Mouse (Mus musculus): ENCODE results near the gene Eef1a1. TPM values are rescaled to one million over a fixed set of nuclear protein-coding genes. Genes with fewer than 3 reads are reported as not detected.
A peak's percentile ranks its signal among the peaks of the same experiment; 100 is the strongest.

The Eef1a1 gene
- polyA plus RNA-seq, 1 experiment from 2014 or later: 3,168 TPM

DNA sequence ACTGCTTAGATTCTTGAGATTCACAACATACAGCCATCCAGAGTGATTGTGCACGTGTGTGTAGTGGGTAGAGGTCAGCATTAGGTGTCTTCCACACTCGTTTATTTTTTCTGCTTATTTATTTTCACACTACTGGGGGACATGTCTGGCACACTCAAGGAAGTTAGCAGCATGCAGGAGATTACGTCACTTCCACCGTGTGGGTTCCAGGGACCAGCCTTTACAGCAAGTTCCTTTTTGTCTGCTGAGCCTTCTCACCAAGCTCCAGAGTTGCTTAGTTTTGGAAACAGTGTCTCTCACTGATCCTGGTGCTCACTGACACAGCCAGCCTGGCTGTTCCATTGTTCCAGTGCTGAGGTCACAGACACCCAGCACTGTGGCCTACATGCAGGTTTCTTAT, 37.6 kb downstream of the Eef1a1 start:
- 84% methylated on average over 4 of the region's 4 CpGs for WGBS
- DNase-seq (ENCODE audit: low spot score): no peak
- H3K27ac ChIP-seq: no peak overlapping the region
- H3K4me1 ChIP-seq (replicated peaks): peaks cover 14% of the 10 kb centered on the region
- H3K36me3 ChIP-seq: peaks cover 53% of the 10 kb centered on the region
- H3K4me3 ChIP-seq: no peak overlapping the region
- peaks cover 11% of the 10 kb centered on the region for H3K27me3 ChIP-seq (ENCODE audit: insufficient read depth, poor library complexity, severe bottlenecking)
- H3K9me3 ChIP-seq: no peaks in the 10 kb centered on the region

DNA sequence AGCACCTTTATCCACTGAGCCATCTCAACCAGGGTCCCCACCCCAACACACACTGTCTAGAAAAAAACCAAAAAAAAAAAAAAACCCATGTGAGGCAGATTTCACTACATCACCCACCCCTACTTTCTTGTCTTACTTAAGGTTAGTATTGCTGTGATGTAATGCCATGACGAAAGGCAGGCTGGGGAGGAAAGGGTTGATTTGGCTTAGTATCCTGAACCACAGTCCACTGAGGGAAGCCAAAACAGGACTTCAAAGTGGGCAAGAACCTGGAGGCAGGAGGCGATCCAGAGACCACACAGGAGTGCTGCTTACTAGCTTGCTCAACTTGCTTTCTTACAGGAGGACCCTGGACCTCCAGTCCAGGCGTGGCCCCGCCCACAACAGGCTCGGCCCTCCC, 38.5 kb downstream of the Eef1a1 start:
- peaks cover 49% of the 10 kb centered on the region for H3K36me3 ChIP-seq
- DNase-seq (ENCODE audit: low spot score): no peak
- H3K4me3 ChIP-seq: no peak overlapping the region
- WGBS: 79% methylated on average over 5 of the region's 5 CpGs
- peaks cover 14% of the 10 kb centered on the region for H3K4me1 ChIP-seq (replicated peaks)
- H3K27ac ChIP-seq: no peak overlapping the region
- H3K9me3 ChIP-seq: no peaks in the 10 kb centered on the region
- H3K27me3 ChIP-seq (ENCODE audit: insufficient read depth, poor library complexity, severe bottlenecking): peaks cover 21% of the 10 kb centered on the region

DNA sequence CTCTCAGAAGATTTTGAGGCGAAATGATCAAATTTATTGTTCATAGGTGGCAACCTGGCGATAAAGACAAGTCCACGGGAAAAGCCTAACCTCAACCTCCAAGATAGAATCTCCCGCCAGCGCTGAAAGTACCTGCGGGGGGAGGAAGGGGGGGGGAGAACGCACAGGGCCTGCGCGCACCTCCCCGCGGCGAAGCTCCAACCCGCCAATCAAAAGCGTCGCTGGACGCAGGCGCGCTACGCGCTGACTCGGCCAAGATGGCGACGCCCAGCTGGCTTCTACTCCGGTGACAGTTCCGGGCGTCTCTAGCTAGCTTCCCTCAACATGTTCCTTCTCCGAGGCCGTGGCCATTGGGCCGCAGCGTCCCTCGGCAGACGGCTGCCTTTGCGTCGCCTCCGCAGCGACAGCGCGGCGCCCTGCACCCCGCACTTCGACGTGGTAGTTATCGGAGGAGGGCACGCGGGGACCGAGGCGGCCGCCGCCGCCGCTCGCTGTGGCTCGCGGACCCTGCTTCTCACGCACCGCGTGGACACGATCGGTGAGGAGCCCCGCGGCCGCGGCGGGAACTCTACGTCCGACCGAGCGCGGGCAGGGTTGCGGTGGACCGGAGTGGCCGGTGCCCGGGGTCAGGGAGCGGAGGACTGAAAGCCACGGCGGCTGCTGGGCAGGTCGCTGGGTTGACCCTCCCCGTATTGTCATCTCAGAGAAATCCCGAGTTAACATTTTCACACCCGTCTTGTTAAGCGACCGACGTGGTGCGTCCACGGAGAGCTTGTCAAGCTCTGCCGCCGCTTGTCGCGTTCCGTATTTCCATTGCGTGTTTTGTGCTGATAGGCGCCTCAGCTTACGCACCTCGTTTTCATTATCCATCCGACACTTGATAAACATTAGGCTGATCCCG, 40.7 kb downstream of the Eef1a1 start, which contains the start of the genes Mto1 and Gm17324:
Mto1 (plus strand) TSS at position 236 of the 901 bp plus-strand sequence.
Gm17324 (minus strand) TSS at position 814 of the 901 bp plus-strand sequence.
- no peaks in the 10 kb centered on the region for H3K9me3 ChIP-seq
- DNase-seq (ENCODE audit: low spot score): peak; percentile 93
- peaks cover 43% of the 10 kb centered on the region for H3K27me3 ChIP-seq (ENCODE audit: insufficient read depth, poor library complexity, severe bottlenecking)
- peaks cover 14% of the 10 kb centered on the region for H3K4me1 ChIP-seq (replicated peaks)
- H3K27ac ChIP-seq: peak within 1 kb of the TSS; percentile 94
- peak within 1 kb of the TSS; percentile 85 for H3K4me3 ChIP-seq
- peaks cover 29% of the 10 kb centered on the region for H3K36me3 ChIP-seq
- under 1% methylated on average over 96 of the region's 96 CpGs for WGBS

DNA sequence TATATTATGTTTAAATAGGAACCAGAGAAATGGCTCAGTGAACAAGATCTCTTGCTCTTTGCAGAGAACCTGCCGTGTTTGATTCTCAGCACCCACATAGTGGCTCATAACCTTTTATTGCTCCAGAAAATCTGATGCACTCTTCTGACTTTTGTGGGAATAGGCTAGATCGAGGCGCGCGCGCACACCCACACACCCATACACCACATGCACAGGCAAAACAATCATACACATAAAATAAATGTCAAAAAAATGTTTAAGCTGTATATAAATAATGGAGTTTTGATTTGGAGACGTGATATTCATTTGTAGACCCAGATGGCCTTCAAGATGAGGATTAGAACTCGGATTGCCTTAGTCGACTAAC, 41.4 kb downstream of the Eef1a1 start:
- peaks cover 49% of the 10 kb centered on the region for H3K27me3 ChIP-seq (ENCODE audit: insufficient read depth, poor library complexity, severe bottlenecking)
- H3K27ac ChIP-seq: peak overlapping the region; percentile 94
- WGBS: 32% methylated on average over 9 of the region's 9 CpGs
- H3K4me1 ChIP-seq (replicated peaks): peaks cover 20% of the 10 kb centered on the region
- DNase-seq (ENCODE audit: low spot score): no peak
- no peaks in the 10 kb centered on the region for H3K9me3 ChIP-seq
- H3K36me3 ChIP-seq: peaks cover 23% of the 10 kb centered on the region
- peak overlapping the region; percentile 85 for H3K4me3 ChIP-seq

DNA sequence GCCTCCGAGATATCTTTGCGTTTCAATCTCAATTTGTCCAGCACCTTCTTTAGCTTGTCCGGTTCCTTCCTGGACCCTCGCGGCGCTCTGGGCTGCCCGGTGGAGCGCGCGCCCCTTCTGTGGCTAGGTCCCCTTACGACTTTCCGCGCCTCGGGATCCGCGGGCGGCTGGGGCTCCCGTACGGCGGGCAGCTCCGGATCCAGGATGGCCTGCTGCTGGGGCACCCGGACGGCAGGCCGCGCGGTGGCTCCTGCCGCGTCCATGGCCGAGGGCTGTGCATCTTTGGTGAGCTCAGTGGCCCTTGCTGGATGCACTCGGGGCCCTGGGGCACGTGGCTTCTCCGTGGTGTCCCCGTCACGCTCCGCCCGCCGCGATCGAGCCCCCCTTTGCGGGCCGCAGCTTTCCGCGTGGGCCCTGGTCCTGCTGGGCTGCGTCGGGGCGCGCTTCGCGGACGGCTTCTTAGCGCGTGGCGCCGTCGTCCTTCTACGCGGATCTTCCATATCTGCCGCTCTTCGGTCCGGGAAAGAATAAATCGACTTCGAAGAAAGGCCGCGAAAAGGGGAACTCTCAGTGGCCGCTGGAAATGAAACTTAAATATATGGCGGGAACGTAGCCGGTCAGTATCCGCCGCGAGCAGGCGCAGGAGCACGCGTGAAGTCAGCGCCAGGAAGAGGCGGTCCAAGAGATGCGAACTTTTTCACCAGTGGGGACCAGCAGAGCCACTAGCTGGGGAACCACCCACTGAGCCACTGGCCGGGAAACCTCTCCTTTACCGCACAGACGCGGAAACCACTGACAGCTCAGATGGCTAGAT, 46.2 kb downstream of the Eef1a1 start, which contains the start of gene Cgas:
Cgas (minus strand) TSS at position 659 of the 814 bp plus-strand sequence.
- DNase-seq (ENCODE audit: low spot score): peak; percentile 64
- H3K27ac ChIP-seq: peak within 1 kb of the TSS; percentile 40; the same call in 1 of the 2 replicates
- under 1% methylated on average over 81 of the region's 81 CpGs for WGBS

DNA sequence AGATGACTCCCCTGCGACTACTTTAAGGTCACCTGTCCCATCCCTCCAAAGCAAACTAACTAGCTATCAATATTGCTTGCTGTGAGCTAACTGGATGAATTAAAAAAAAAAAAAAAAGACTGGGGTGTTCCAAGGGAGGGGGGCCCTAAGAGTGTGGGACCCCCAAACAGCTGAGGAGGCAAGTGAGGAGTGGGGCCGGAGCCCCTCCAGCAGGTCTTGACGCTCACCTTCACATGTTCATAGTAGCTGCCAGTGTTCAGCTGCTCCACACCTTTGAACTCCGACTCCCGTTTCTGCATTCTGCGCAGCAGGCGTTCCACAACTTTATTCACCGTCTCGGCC, 46.7 kb downstream of the Eef1a1 start:
- peak overlapping the region; percentile 52 for H3K4me3 ChIP-seq
- H3K4me1 ChIP-seq (replicated peaks): peaks cover 9% of the 10 kb centered on the region
- no peak overlapping the region for H3K27ac ChIP-seq
- H3K27me3 ChIP-seq (ENCODE audit: insufficient read depth, poor library complexity, severe bottlenecking): peaks cover 82% of the 10 kb centered on the region
- no peaks in the 10 kb centered on the region for H3K36me3 ChIP-seq
- H3K9me3 ChIP-seq: no peaks in the 10 kb centered on the region
- DNase-seq (ENCODE audit: low spot score): no peak
- 3% methylated on average over 9 of the region's 9 CpGs for WGBS

More for the DNA sequence above, 46.2 kb downstream of the Eef1a1 start, which contains the start of gene Cgas:
- Histone ChIP-seq H3K27me3 (ENCODE audit: insufficient read depth, poor library complexity, severe bottlenecking) (peaks cover 85% of the 10 kb centered on the region), H3K4me1 (replicated peaks) (peaks cover 12% of the 10 kb centered on the region), H3K9me3 (no peaks in the 10 kb centered on the region), H3K36me3 (no peaks in the 10 kb centered on the region), H3K4me3 (peak within 1 kb of the TSS; percentile 52)

DNA sequence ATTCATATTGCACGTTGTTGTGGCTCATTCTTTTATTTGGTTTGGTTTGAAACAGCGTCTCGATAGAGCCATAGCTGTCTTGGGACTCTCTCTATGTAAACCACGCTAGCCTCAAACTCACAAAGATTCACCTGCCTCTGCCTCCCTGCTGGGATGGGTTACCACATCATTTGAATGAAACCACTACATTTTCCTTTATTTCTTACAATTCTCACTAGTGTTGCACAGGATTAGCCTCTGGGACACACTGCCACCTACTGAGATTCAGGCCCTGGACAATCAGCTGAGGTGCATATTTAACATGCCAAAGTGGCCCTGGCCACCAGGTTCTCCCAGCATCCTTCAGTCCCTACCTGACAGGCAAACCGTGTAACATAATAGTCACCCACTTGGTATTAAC, 49.5 kb downstream of the Eef1a1 start:
- WGBS: 66% methylated on average over 5 of the region's 5 CpGs
- Histone ChIP-seq H3K9me3 (no peaks in the 10 kb centered on the region), H3K27ac (no peak overlapping the region), H3K4me1 (replicated peaks) (peaks cover 9% of the 10 kb centered on the region), H3K36me3 (no peaks in the 10 kb centered on the region), H3K4me3 (no peak overlapping the region), H3K27me3 (ENCODE audit: insufficient read depth, poor library complexity, severe bottlenecking) (peaks cover 54% of the 10 kb centered on the region)
- DNase-seq (ENCODE audit: low spot score): no peak

DNA sequence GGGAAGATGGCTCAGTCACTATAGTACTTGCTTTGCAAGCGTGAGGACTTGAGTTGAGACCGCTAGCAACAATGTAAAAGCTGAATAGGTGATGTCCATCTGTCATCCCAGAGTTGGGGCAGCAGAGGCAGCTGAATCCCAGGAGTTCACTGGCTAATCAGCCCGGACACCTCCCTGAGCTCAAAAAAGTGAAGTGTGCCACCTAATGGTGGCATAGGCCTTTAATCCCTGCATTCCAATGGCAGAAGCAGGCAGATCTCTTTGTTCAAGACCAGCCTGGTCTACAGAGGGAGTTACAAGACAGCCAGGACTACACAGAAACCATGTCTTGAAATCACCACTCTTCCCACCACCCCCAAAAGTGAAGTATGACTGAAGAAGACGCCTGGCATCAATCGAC, 56.5 kb downstream of the Eef1a1 start:
- peaks cover 6% of the 10 kb centered on the region for H3K4me1 ChIP-seq (replicated peaks)
- peaks cover 14% of the 10 kb centered on the region for H3K27me3 ChIP-seq (ENCODE audit: insufficient read depth, poor library complexity, severe bottlenecking)
- H3K9me3 ChIP-seq: no peaks in the 10 kb centered on the region
- no peak overlapping the region for H3K27ac ChIP-seq
- no peaks in the 10 kb centered on the region for H3K36me3 ChIP-seq
- no peak for DNase-seq (ENCODE audit: low spot score)
- H3K4me3 ChIP-seq: no peak overlapping the region
- WGBS: 89% methylated on average over 5 of the region's 5 CpGs

DNA sequence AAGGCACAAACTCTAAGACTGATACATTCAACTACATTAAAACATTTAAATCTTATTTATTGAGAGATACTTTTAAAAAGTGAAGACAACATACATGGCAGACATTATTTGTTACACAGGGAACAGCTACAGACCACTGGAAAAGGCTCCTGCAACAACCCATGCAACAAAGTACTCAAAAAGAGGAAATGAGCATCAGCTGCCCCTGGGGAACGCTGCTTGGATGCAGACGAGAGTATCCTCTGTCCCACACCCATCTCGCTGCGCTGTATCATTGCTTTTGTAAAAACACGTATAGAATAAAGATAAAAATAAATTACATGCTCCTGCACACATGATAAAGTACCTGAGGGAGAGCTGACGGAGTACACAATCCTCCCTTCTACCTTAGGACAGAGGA, 58.5 kb downstream of the Eef1a1 start:
- no peak for DNase-seq (ENCODE audit: low spot score)
- Histone ChIP-seq H3K4me1 (replicated peaks) (peaks cover 8% of the 10 kb centered on the region), H3K9me3 (no peaks in the 10 kb centered on the region), H3K27ac (no peak overlapping the region), H3K4me3 (no peak overlapping the region), H3K27me3 (ENCODE audit: insufficient read depth, poor library complexity, severe bottlenecking) (peaks cover 16% of the 10 kb centered on the region), H3K36me3 (no peaks in the 10 kb centered on the region)
- 80% methylated on average over 6 of the region's 6 CpGs for whole genome bisulfite sequencing

DNA sequence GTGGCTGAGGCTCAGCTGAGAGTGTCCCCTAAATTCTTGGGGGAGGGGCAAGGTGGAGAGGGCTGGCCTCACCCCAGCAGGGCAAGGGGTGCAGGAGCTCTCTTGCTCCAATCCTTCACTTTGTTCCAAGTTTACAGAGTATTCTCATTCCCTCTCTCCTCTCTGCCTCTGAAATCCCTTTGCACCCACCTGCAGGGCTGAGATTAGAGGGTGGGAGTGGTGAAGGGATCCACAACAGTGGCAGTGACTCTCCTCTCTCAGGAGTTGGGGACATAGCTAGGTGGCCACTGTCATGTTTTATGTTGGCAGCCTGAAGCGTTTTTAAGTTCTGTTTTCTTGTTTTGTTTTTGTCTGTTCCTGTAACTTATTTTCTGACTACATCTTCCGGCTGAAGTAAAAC, 59.4 kb downstream of the Eef1a1 start:
- H3K27me3 ChIP-seq (ENCODE audit: insufficient read depth, poor library complexity, severe bottlenecking): peaks cover 16% of the 10 kb centered on the region
- H3K36me3 ChIP-seq: no peaks in the 10 kb centered on the region
- peaks cover 8% of the 10 kb centered on the region for H3K4me1 ChIP-seq (replicated peaks)
- H3K4me3 ChIP-seq: no peak overlapping the region
- H3K9me3 ChIP-seq: no peaks in the 10 kb centered on the region
- no peak for DNase-seq (ENCODE audit: low spot score)
- 59% methylated on average over 2 of the region's 2 CpGs for WGBS
- H3K27ac ChIP-seq: no peak overlapping the region

DNA sequence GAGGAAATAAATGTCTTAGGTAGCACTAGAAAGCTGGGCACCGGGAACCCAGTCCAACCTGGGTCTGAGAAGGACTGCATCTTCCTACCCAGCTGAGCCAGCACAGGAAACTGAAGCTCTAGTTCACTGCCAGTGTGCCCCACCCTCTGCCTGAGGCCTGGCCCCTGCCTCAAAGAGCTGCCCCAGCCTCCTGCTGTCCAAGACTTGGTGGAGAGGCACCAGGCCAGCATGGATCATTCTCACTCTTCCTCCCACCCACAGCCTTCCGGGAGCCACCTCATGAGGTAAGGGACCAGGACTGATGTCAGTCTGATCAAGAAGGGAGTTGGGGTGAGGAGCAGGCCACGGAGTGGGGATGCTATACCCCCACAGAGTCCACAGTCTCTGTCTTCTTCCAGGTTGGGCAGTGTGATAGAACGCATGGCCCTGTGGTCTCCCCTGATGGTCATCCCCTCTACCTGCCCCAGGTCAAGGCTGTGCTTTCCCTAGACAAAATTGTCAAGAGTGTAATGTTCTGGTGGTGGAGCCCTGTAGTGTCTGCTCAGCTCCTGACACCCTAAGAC, 60.0 kb downstream of the Eef1a1 start:
- H3K4me1 ChIP-seq (replicated peaks): peaks cover 8% of the 10 kb centered on the region
- H3K4me3 ChIP-seq: no peak overlapping the region
- H3K27ac ChIP-seq: no peak overlapping the region
- H3K9me3 ChIP-seq: no peaks in the 10 kb centered on the region
- WGBS: 85% methylated on average over 4 of the region's 4 CpGs
- DNase-seq (ENCODE audit: low spot score): no peak
- peaks cover 16% of the 10 kb centered on the region for H3K27me3 ChIP-seq (ENCODE audit: insufficient read depth, poor library complexity, severe bottlenecking)
- H3K36me3 ChIP-seq: no peaks in the 10 kb centered on the region
